Mouse (Mus musculus): ENCODE data around the gene Lepr.

DNA sequence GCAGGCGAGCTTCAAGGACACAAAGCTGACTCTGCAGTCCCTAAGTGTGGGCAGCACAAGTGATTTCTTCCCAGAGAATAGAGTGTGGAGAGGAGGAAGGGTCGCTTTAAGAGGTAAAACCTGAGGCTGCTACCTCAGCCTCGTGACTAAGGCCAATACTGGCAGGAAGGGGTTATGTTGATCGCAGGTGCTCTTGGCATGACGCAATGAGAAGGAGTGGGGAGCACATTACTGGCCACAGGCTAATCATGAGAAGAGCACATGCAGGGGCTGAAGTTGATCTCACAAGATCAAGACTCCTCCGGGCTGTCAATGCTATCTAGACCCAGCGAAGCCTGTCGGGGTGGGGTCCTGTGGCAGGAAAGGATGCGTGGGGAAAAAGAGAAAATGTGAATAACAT, 11.9 kb upstream of the Lepr start:
- TF ChIP-seq USF1 (IDR thresholded peaks at IDR 0.05; ENCODE audit: low read depth, low read length), result no peak
- no peak for TF ChIP-seq ZC3H11A (IDR thresholded peaks at IDR 0.05; ENCODE audit: low read depth, low read length)
- no peak for TF ChIP-seq TAL1 (IDR thresholded peaks at IDR 0.05; ENCODE audit: low read length)
- TF ChIP-seq CTCF (IDR thresholded peaks at IDR 0.05 in 2 of 3, conservative IDR thresholded peaks at IDR 0.05 in 1 of 3; ENCODE audit: control insufficient read depth in 1 of 3, insufficient read depth in 1 of 3, low read depth in 2 of 3, low read length in 3 of 3, poor library complexity in 1 of 3, severe bottlenecking in 1 of 3), result no peak
- no peak for TF ChIP-seq ZNF384 (IDR thresholded peaks at IDR 0.05; ENCODE audit: low read depth, low read length)
- TF ChIP-seq MAZ (IDR thresholded peaks at IDR 0.05; ENCODE audit: low read depth, low read length), result no peak
- TF ChIP-seq POLR2AphosphoS2 (IDR thresholded peaks at IDR 0.05; ENCODE audit: low read length), result no peak
- TF ChIP-seq POLR2A (IDR thresholded peaks at IDR 0.05; ENCODE audit: control insufficient read depth in 1 of 2, insufficient read depth in 1 of 2, low read depth in 1 of 2, low read length in 2 of 2, poor library complexity in 1 of 2), result no peak

Data from MEL (cell line).